Mouse (Mus musculus) small intestine, adult 2 months (tissue): Measurements from ENCODE around the gene Olfr1238.

Source experiments
- CTCF ChIP-seq: fragments of 200-500 bp; IDR thresholded peaks from 2 replicates; pipeline ENCODE4 v1.5.1; 2012; ENCODE audit warnings: low read depth, mild to moderate bottlenecking, control low read depth, inconsistent platforms, low read length, moderate library complexity, mixed read lengths; ENCODE audit not compliant: insufficient replicate concordance, insufficient read length; ENCODE audit errors: extremely low read depth
- POLR2A ChIP-seq: fragments of 200-500 bp; IDR thresholded peaks from 2 replicates; pipeline ENCODE4 v1.6.1; 2012; ENCODE audit warnings: low read depth, mild to moderate bottlenecking, control low read depth, inconsistent platforms, low read length, moderate library complexity

- TF ChIP-seq CTCF: no peak
- no peak for TF ChIP-seq POLR2A
These were observed 33.4 kb upstream of the Olfr1238 start, which contains the start of gene Olfr1240 for GRCm38 (mm10) chr2:89442900-89443299.
